ENCODE assay signal across 15 mouse cellular contexts in the genomic region with DNA sequence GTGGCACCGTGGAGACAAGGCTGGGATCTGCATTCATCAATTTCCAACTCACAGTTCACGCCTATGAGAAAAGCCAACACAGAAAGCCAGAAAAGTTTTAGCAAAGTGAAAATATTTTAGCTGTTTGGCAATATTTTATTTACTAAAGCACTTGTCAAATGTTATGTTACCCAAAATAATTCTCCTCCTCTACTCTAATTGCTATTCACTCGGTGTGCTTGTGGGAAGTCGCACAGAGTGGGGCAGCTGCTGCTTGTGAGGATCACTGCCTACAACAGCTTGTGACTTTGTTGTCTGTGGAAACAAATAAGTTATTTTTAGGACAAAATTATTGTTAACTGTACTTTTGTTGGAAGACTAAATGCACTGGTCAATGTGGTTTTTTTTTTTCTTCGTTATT. TPM values are rescaled to one million over a fixed set of nuclear protein-coding genes. Genes with fewer than 3 reads are reported as not detected.
"Had no signal": no experiment of that assay in that cellular context is flagged by ENCODE, and none has a peak within 500 bp of the region (broad histone marks: within the 10 kb centered on the region; RNA-seq: fewer than 3 reads in every experiment).

No protein-coding gene starts in this region.

- H3K27me3 ChIP-seq: limb, embryonic 15.5 days; liver, embryonic 13.5 days; lung, embryonic 15.5 days; megakaryocyte, embryonic 14.5 days; midbrain, embryonic 15.5 days had no signal

- H3K4me3 ChIP-seq: limb, embryonic 15.5 days; liver, embryonic 13.5 days; lung, embryonic 15.5 days; megakaryocyte, embryonic 14.5 days; midbrain, embryonic 15.5 days had no signal

- H3K4me2 ChIP-seq: limb, embryonic 15.5 days; liver, embryonic 13.5 days; lung, embryonic 15.5 days; midbrain, embryonic 11.5 days; midbrain, embryonic 15.5 days had no signal

- H3K36me3 ChIP-seq: limb, embryonic 15.5 days; liver, embryonic 13.5 days; lung, embryonic 15.5 days; midbrain, embryonic 15.5 days had no signal

- H3K27ac ChIP-seq: kidney, postnatal 0 days; limb, embryonic 15.5 days; liver, embryonic 13.5 days; lung, embryonic 15.5 days; macrophage; midbrain, embryonic 15.5 days had no signal

- H3K9ac ChIP-seq: limb, embryonic 15.5 days; liver, embryonic 13.5 days; liver, postnatal 0 days; lung, embryonic 15.5 days; midbrain, embryonic 15.5 days had no signal

- ATAC-seq: liver, postnatal 0 days; midbrain, embryonic 15.5 days had no signal

- H3K9me3 ChIP-seq: limb, embryonic 15.5 days; liver, embryonic 13.5 days; lung, embryonic 15.5 days; megakaryocyte, embryonic 14.5 days; midbrain, embryonic 15.5 days had no signal

- DNase-seq: kidney, adult 9 months; kidney, postnatal 36 days; liver, embryonic 13.5 days; liver, postnatal 0 days; lung, postnatal 14 days; right cerebral cortex, postnatal 25 days; thymus, postnatal 4 days had no signal

- H3K4me1 ChIP-seq: limb, embryonic 15.5 days; liver, embryonic 13.5 days; lung, embryonic 15.5 days; megakaryocyte, embryonic 14.5 days; midbrain, embryonic 15.5 days had no signal

RNA-seq across cellular contexts. Expression of a gene that starts 48.6 kb away (rescaled TPM):
- polyA plus RNA-seq: limb, embryonic 15.5 days; liver, embryonic 13.5 days; liver, postnatal 0 days; macrophage; small intestine, adult 2 months had no signal
